Comparison of ENCODE assay signal across 8 mouse cellular contexts in the genomic region with DNA sequence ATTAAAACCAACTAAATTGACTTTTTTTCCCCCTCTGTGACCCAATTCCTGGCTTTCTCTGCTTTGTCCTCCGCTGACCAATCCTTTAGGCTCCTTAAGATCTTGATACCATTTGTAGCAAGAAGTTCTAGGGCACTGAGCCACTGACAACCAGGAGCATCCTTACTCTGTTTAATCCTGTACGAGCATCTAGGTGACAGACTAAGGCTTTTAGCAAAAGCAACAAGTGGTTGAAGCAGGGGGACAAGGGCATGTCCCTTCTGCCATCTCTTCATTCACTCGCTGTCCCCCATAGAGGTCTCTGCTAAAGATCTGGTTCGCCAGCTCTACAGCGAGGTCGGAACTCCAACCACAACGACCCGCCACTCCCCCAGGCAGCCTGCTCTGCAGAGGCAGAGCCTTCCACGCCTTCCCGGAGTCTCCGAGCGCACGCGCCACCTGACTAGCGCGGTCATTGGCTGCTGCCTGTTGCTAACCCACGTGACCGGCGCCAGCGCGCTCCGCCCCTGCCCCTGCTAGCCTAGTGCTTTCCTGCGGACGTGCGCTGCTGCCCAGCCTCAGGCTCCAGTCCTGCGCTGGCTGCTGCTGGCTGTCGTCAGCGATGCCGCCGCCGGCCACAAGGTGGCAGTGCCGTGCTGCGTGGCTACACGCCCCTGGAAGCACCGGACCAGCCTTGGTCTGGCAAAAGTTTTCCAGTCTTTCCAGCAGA.
DNase-seq lines count a peak whose midpoint lies in the region; ATAC-seq and TF ChIP-seq lines count a peak whose summit lies in the region.

No protein-coding gene starts in this region.

- 2% methylated on average over 35 of the region's 35 CpGs for WGBS in hindbrain, postnatal 0 days

- DNase-seq in WW6 (ENCODE audit: low read depth, low spot score), result peak; percentile 94
- peak; percentile 99 to 100 for DNase-seq in cerebellum, postnatal 4 days (ENCODE audit: low spot score in 2 of 2)
- DNase-seq in gastrocnemius, adult 2 months, result peak; percentile 99
- DNase-seq in hindbrain, postnatal 0 days (ENCODE audit: low spot score), result peak; percentile 98
- peak; percentile 98 to 99 for DNase-seq in left cerebral cortex, adult 2 months (ENCODE audit: extremely low spot score in 1 of 2, low spot score in 2 of 2)
- DNase-seq in right cerebral cortex, adult 2 months (ENCODE audit: low spot score in 2 of 2), result peak; percentile 98
- DNase-seq in urinary bladder, postnatal 14 days (ENCODE audit: low spot score), result peak; percentile 99

- peak; percentile 99 for ATAC-seq in hindbrain, postnatal 0 days
- ATAC-seq in megakaryocyte, adult 5-6 weeks (ENCODE audit: poor library complexity, severe bottlenecking), result peak; percentile 99

- H3K36me3 ChIP-seq in hindbrain, postnatal 0 days (ENCODE audit: insufficient read depth, low read length), result no peaks in the 10 kb centered on the region

- H3K4me1 ChIP-seq in hindbrain, postnatal 0 days (ENCODE audit: insufficient read depth, low read length), result peaks cover 7% of the 10 kb centered on the region; the same call in 1 of the 2 replicates

- TF ChIP-seq CTCF in gastrocnemius, adult 2 months (IDR thresholded peaks at IDR 0.05), result peak; percentile 98
- peak; percentile 98 for TF ChIP-seq CTCF in hindbrain, postnatal 0 days (IDR thresholded peaks at IDR 0.05; ENCODE audit: low read depth)
- peak; percentile 99 for TF ChIP-seq CTCF in left cerebral cortex, adult 2 months (IDR thresholded peaks at IDR 0.05)

- H3K9me3 ChIP-seq in hindbrain, postnatal 0 days (ENCODE audit: low read length), result no peaks in the 10 kb centered on the region

- peak overlapping the region; percentile 48 for H3K4me2 ChIP-seq in hindbrain, postnatal 0 days (ENCODE audit: low read depth, low read length)

- H3K4me3 ChIP-seq in gastrocnemius, adult 2 months, result peak overlapping the region; percentile 70
- H3K4me3 ChIP-seq in hindbrain, postnatal 0 days (ENCODE audit: low read length), result peak overlapping the region; percentile 9
- peak overlapping the region; percentile 38 for H3K4me3 ChIP-seq in left cerebral cortex, adult 2 months

- H3K9ac ChIP-seq in hindbrain, postnatal 0 days (replicated peaks; ENCODE audit: low read length), result peak overlapping the region; percentile 35; the same call in 1 of the 2 replicates

- intact Hi-C loops in gastrocnemius, adult 2 months (cut with DNase I), result loop anchor here (5.0 kb wide), 7 partner anchors 358 to 1113 kb away; no protein-coding TSS in a partner anchor
- intact Hi-C loops in left cerebral cortex, adult 2 months (cut with DNase I), result loop anchor here (1.0 to 10.0 kb wide), 6 partner anchors 208 to 1040 kb away; no protein-coding TSS in a partner anchor

- peak overlapping the region; percentile 82 for H3K27ac ChIP-seq in gastrocnemius, adult 2 months
- peak overlapping the region; percentile 48; the same call in 1 of the 2 replicates for H3K27ac ChIP-seq in hindbrain, postnatal 0 days
- no peak overlapping the region; the same call in 1 of the 2 replicates for H3K27ac ChIP-seq in left cerebral cortex, adult 2 months

- H3K27me3 ChIP-seq in hindbrain, postnatal 0 days (ENCODE audit: insufficient read depth, low read length), result no peaks in the 10 kb centered on the region

Comparison
In these comparisons a context has a peak if more than half of its experiments do, and no peak if none do; other contexts are left out.
1. H3K4me3 ChIP-seq: peak in every context shown above with its lines; median percentile 70 in gastrocnemius, adult 2 months; 38 in left cerebral cortex, adult 2 months; 9 in hindbrain, postnatal 0 days.